Mouse (Mus musculus): ENCODE results near the gene Tex14.
A peak's percentile ranks its signal among the peaks of the same experiment; 100 is the strongest.
"Not testable (repeated sequence)": the region's sequence is repeated elsewhere in the genome, so short reads cannot be mapped to it uniquely, and the experiment has no call there.

Tex14 gene

GRCm38 (mm10) chr11:87448081-87448475, 43.2 kb downstream of the Tex14 start:
- not testable (repeated sequence) for DNase-seq (ENCODE audit: low read depth, low spot score)

GRCm38 (mm10) chr11:87448476-87449199, 43.8 kb downstream of the Tex14 start:
- DNase-seq (ENCODE audit: low read depth, low spot score): peak; percentile 72

- DNase-seq (ENCODE audit: low read depth, low spot score): no peak
Measured at GRCm38 (mm10) chr11:87449200-87449547, 44.3 kb downstream of the Tex14 start.

GRCm38 (mm10) chr11:87449847-87450246, 45.0 kb downstream of the Tex14 start:
- DNase-seq (ENCODE audit: low read depth, low spot score): not testable (repeated sequence)

- not testable (repeated sequence) for DNase-seq (ENCODE audit: low read depth, low spot score)
Measured at GRCm38 (mm10) chr11:87452779-87453178, 47.9 kb downstream of the Tex14 start.

GRCm38 (mm10) chr11:87453216-87454034, 48.6 kb downstream of the Tex14 start:
- DNase-seq (ENCODE audit: low read depth, low spot score): no peak

- DNase-seq (ENCODE audit: low read depth, low spot score): no peak
Measured at GRCm38 (mm10) chr11:87454035-87454690, 49.3 kb downstream of the Tex14 start.

GRCm38 (mm10) chr11:87455573-87455972, 50.7 kb downstream of the Tex14 start:
- DNase-seq (ENCODE audit: low read depth, low spot score): no peak

- no peak for DNase-seq (ENCODE audit: low read depth, low spot score)
Measured at GRCm38 (mm10) chr11:87455984-87456383, 51.1 kb downstream of the Tex14 start.

- DNase-seq (ENCODE audit: low read depth, low spot score): no peak
Measured at GRCm38 (mm10) chr11:87460566-87460965, 55.7 kb downstream of the Tex14 start.

- DNase-seq (ENCODE audit: low read depth, low spot score): peak; percentile 40
Measured at GRCm38 (mm10) chr11:87461780-87462460, 57.1 kb downstream of the Tex14 start.

GRCm38 (mm10) chr11:87462461-87463242, 57.8 kb downstream of the Tex14 start:
- peak; percentile 53 for DNase-seq (ENCODE audit: low read depth, low spot score)

GRCm38 (mm10) chr11:87463243-87463540, 58.3 kb downstream of the Tex14 start:
- DNase-seq (ENCODE audit: low read depth, low spot score): no peak

GRCm38 (mm10) chr11:87463792-87464430, 59.0 kb downstream of the Tex14 start:
- DNase-seq (ENCODE audit: low read depth, low spot score): not testable (repeated sequence)

GRCm38 (mm10) chr11:87465990-87466593, 61.2 kb downstream of the Tex14 start:
- no peak for DNase-seq (ENCODE audit: low read depth, low spot score)

- no peak for DNase-seq (ENCODE audit: low read depth, low spot score)
Measured at GRCm38 (mm10) chr11:87467491-87468277, 62.8 kb downstream of the Tex14 start.

- DNase-seq (ENCODE audit: low read depth, low spot score): no peak
Measured at GRCm38 (mm10) chr11:87468278-87468655, 63.4 kb downstream of the Tex14 start.

GRCm38 (mm10) chr11:87468706-87469315, 63.9 kb downstream of the Tex14 start:
- DNase-seq (ENCODE audit: low read depth, low spot score): no peak
